Mouse (Mus musculus): ENCODE measurements at regions not wholly inside any gene's neighbourhood (a gene's known extent, or its start where the extent isn't known, plus 50 kb on each side); places are given as distances from the start of the nearest gene placed in this dataset.

GRCm38 (mm10) chr2:105468930-105469329, 69.8 kb upstream of the Rcn1 start:
- TF ChIP-seq CTCF (IDR thresholded peaks at IDR 0.05) (peak; percentile 70), EP300 (IDR thresholded peaks at IDR 0.05) (no peak)
